Mouse (Mus musculus) embryo, embryonic 10.5 days (tissue): Measurements from ENCODE around the gene Ncf2.
A peak's percentile ranks its signal among the peaks of the same experiment; 100 is the strongest.
"Not testable (repeated sequence)": the region's sequence is repeated elsewhere in the genome, so short reads cannot be mapped to it uniquely, and the experiment has no call there.

Source experiments
- DNase-seq: peaks from one replicate; pipeline ENCODE4 v3.0.0-alpha.2; 2015; ENCODE audit warnings: low spot score

The Ncf2 gene

GRCm38 (mm10) chr1:152799897-152800296 is at the start of gene Ncf2:
Gene Ncf2, plus strand, starts transcription at chr1:152800194.
- DNase-seq = peak; percentile 47

- no peak for DNase-seq
Measured at GRCm38 (mm10) chr1:152750312-152750965, 49.6 kb upstream of the Ncf2 start, which contains the start of gene Apobec4. Gene Apobec4, plus strand, starts transcription at chr1:152750551.

- no peak for DNase-seq
Measured at GRCm38 (mm10) chr1:152761791-152762190, 38.2 kb upstream of the Ncf2 start.

GRCm38 (mm10) chr1:152766032-152766772 is 33.8 kb upstream of the Ncf2 start, which contains the start of the genes Rgl1 and Arpc5:
Gene Rgl1, minus strand, starts transcription at chr1:152766351.
Gene Arpc5, plus strand, starts transcription at chr1:152766542.
- peak; percentile 97 for DNase-seq

GRCm38 (mm10) chr1:152766804-152767748 is 32.9 kb upstream of the Ncf2 start:
- peak; percentile 45 for DNase-seq

- DNase-seq = peak; percentile 94
Measured at GRCm38 (mm10) chr1:152767749-152768488, 32.1 kb upstream of the Ncf2 start.

- no peak for DNase-seq
Measured at GRCm38 (mm10) chr1:152771016-152771415, 29.0 kb upstream of the Ncf2 start.

GRCm38 (mm10) chr1:152774601-152775000 is 25.4 kb upstream of the Ncf2 start:
- not testable (repeated sequence) for DNase-seq

- DNase-seq = peak; percentile 81
Measured at GRCm38 (mm10) chr1:152779071-152779737, 20.8 kb upstream of the Ncf2 start.

GRCm38 (mm10) chr1:152784620-152785019 is 15.4 kb upstream of the Ncf2 start:
- DNase-seq = no peak

GRCm38 (mm10) chr1:152785446-152785845 is 14.5 kb upstream of the Ncf2 start:
- not testable (repeated sequence) for DNase-seq

- DNase-seq = no peak
Measured at GRCm38 (mm10) chr1:152786953-152787352, 13.0 kb upstream of the Ncf2 start.

GRCm38 (mm10) chr1:152788121-152788660 is 11.8 kb upstream of the Ncf2 start:
- peak; percentile 51 for DNase-seq

- DNase-seq = peak; percentile 85
Measured at GRCm38 (mm10) chr1:152790254-152790653, 9.7 kb upstream of the Ncf2 start.

GRCm38 (mm10) chr1:152790821-152791220 is 9.2 kb upstream of the Ncf2 start:
- peak; percentile 31 for DNase-seq

GRCm38 (mm10) chr1:152791269-152791668 is 8.7 kb upstream of the Ncf2 start:
- peak; percentile 63 for DNase-seq

GRCm38 (mm10) chr1:152792736-152793494 is 7.1 kb upstream of the Ncf2 start:
- peak; percentile 70 for DNase-seq

- peak; percentile 63 for DNase-seq
Measured at GRCm38 (mm10) chr1:152793495-152794130, 6.4 kb upstream of the Ncf2 start.

GRCm38 (mm10) chr1:152795688-152796255 is 4.2 kb upstream of the Ncf2 start:
- DNase-seq = no peak
